Mouse (Mus musculus) heart, adult 2 months (tissue): ENCODE results near the gene Ccdc22.

Experiments used
- CTCF ChIP-seq: fragments of 200-600 bp; IDR thresholded peaks from 2 replicates; pipeline ENCODE4 v1.8.1; 2022; ENCODE audit warnings: antibody characterized with exemption, mild to moderate bottlenecking, moderate library complexity
- EP300 ChIP-seq: fragments of 200-500 bp; IDR thresholded peaks from 2 replicates; pipeline ENCODE4 v1.6.1; 2011; ENCODE audit warnings: low read depth, low read length, control low read depth; ENCODE audit not compliant: insufficient read depth

DNA sequence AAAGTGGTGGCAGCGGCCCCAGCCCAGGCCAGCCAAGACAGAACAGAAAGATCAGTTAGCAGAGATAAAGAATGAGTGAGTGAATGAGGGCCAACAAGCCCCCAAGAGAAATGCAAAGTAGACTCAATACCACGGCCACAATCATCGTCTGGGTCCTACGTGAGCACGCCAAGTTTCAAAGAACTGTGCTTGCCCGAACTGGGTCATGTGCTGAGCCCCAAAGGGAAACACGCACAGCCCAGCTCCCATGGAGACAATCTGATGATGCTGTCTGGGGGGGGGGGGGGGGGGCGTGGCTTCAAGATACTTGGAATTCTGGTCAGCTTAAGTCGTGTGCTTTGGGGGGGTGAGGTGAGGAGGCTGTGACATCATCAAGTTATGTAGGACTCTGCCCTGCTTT, 37.8 kb downstream of the Ccdc22 start:
- TF ChIP-seq EP300 (no peak), CTCF (no peak)
